ENCODE assay signal across 14 mouse cellular contexts in genomic region chr17:64454736-64455135, GRCm38 (mm10).
"Had no signal": no experiment of that assay in that cellular context is flagged by ENCODE, and none has a peak within 500 bp of the region (broad histone marks: within the 10 kb centered on the region; RNA-seq: fewer than 3 reads in every experiment).

No protein-coding gene starts in this region.

- H3K27ac ChIP-seq: limb, embryonic 15.5 days; liver, embryonic 12.5 days; midbrain, embryonic 10.5 days; neural tube, embryonic 12.5 days had no signal

- H3K4me3 ChIP-seq: limb, embryonic 15.5 days; liver, embryonic 12.5 days; midbrain, embryonic 10.5 days; myocyte; neural tube, embryonic 12.5 days had no signal

- H3K9me3 ChIP-seq: limb, embryonic 15.5 days; midbrain, embryonic 10.5 days; neural tube, embryonic 12.5 days had no signal

- H3K4me2 ChIP-seq: limb, embryonic 15.5 days; liver, embryonic 12.5 days; lung, embryonic 14.5 days; neural tube, embryonic 12.5 days had no signal

- ATAC-seq: liver, embryonic 12.5 days had no signal

- H3K36me3 ChIP-seq: limb, embryonic 15.5 days; liver, embryonic 12.5 days; midbrain, embryonic 10.5 days; neural tube, embryonic 12.5 days had no signal

- DNase-seq: kidney, adult 8-10 months; kidney, postnatal 36 days; layer of hippocampus, adult 9-11 months; layer of hippocampus, postnatal 36 days; lung, embryonic 14.5 days; lung, postnatal 10 days; lung, postnatal 4 days; right cerebral cortex, postnatal 14 days; thymus, postnatal 4 days had no signal

- H3K27me3 ChIP-seq: limb, embryonic 15.5 days; liver, embryonic 12.5 days; neural tube, embryonic 12.5 days had no signal

- H3K9ac ChIP-seq: limb, embryonic 15.5 days; liver, embryonic 12.5 days; lung, embryonic 14.5 days; neural tube, embryonic 12.5 days had no signal

- H3K4me1 ChIP-seq: limb, embryonic 15.5 days; liver, embryonic 12.5 days; midbrain, embryonic 10.5 days; neural tube, embryonic 12.5 days had no signal
